Mouse (Mus musculus) lung, adult 2 months (tissue): ENCODE measurements around the gene Gnl3l. TPM values are rescaled to one million over a fixed set of nuclear protein-coding genes. Genes with fewer than 3 reads are reported as not detected.

Experiments
- DNase-seq: peaks from one replicate; pipeline ENCODE4 v3.0.0; 2022
- H3K4me1 ChIP-seq: fragments of 200-500 bp; 2 replicates; pipeline ENCODE4 v1.6.1; 2011; ENCODE audit warnings: low read length; ENCODE audit not compliant: control insufficient read depth, insufficient read depth
- H3K4me3 ChIP-seq: fragments of 200-500 bp; replicated peaks from 2 replicates; pipeline ENCODE3; 2011; ENCODE audit warnings: low read depth, mild to moderate bottlenecking, control low read depth, low read length; ENCODE audit errors: extremely low read depth
- CTCF ChIP-seq: fragments of 200-500 bp; IDR thresholded peaks from 2 replicates; pipeline ENCODE4 v1.5.1; 2011; ENCODE audit warnings: mild to moderate bottlenecking, low read length, control low read depth; ENCODE audit not compliant: insufficient read depth
- POLR2A ChIP-seq: fragments of 200-500 bp; IDR thresholded peaks from 2 replicates; pipeline ENCODE4 v1.6.1; 2011; ENCODE audit warnings: low read depth, mild to moderate bottlenecking, control low read depth, low read length, borderline replicate concordance; ENCODE audit errors: extremely low read depth
- WGBS: fragments of 180-500 bp; shearing (Covaris S2); methylation state at CpG from one replicate; pipeline ENCODE4 v1.1.7; 2018; 5-methylcytosine and 5-hydroxymethylcytosine counted together
- polyA plus RNA-seq: library from polyadenylated mRNA; depleted of rRNA; stranded (reverse); fragments of >200 nt; gene quantifications from 2 replicates; pipeline ENCODE4 v1.2.3, GENCODE M21; 2012; rRNA removed

Gnl3l gene
- 6.8 and 9.6 TPM in 2 replicates for polyA plus RNA-seq

- Histone ChIP-seq H3K4me3 (peak within 1 kb of the TSS; percentile 71), H3K4me1 (peaks cover 2% of the 10 kb centered on the region; the same call in 1 of the 2 replicates)
- TF ChIP-seq POLR2A (peak; percentile 85; the same call in 1 of the 2 replicates), CTCF (peak; percentile 57)
- 27% methylated on average over 43 of the region's 43 CpGs for WGBS
- DNase-seq = peak; percentile 82
These were observed at the start of gene Gnl3l for GRCm38 (mm10) chrX:151016938-151017877. Gnl3l (minus strand) TSS chrX:151017322.

GRCm38 (mm10) chrX:151066071-151066666 lies 49.0 kb upstream of the Gnl3l start:
- no peak for TF ChIP-seq POLR2A
- TF ChIP-seq CTCF = no peak
- no peaks in the 10 kb centered on the region for H3K4me1 ChIP-seq
- no peak for DNase-seq
- H3K4me3 ChIP-seq = no peak overlapping the region
- 73% methylated on average over 7 of the region's 7 CpGs for WGBS

- TF ChIP-seq CTCF = no peak
- TF ChIP-seq POLR2A = no peak
- 59% methylated on average over 3 of the region's 3 CpGs for WGBS
- no peaks in the 10 kb centered on the region for H3K4me1 ChIP-seq
- H3K4me3 ChIP-seq = no peak overlapping the region
- no peak for DNase-seq
These were observed 44.6 kb upstream of the Gnl3l start for GRCm38 (mm10) chrX:151061615-151062299.

GRCm38 (mm10) chrX:151059346-151059745 lies 42.2 kb upstream of the Gnl3l start:
- no peak overlapping the region for H3K4me3 ChIP-seq
- WGBS = 68% methylated on average over 1 of the region's 1 CpGs
- peaks cover under 1% of the 10 kb centered on the region; the same call in 1 of the 2 replicates for H3K4me1 ChIP-seq
- TF ChIP-seq POLR2A = no peak
- DNase-seq = no peak

- 21% methylated on average over 1 of the region's 1 CpGs for WGBS
- H3K4me3 ChIP-seq = no peak overlapping the region
- peaks cover 2% of the 10 kb centered on the region; the same call in 1 of the 2 replicates for H3K4me1 ChIP-seq
- no peak for TF ChIP-seq POLR2A
- no peak for TF ChIP-seq CTCF
- DNase-seq = no peak
These were observed 38.4 kb upstream of the Gnl3l start for GRCm38 (mm10) chrX:151055559-151055958.

GRCm38 (mm10) chrX:151054489-151054888 lies 37.4 kb upstream of the Gnl3l start:
- no peak overlapping the region for H3K4me3 ChIP-seq
- H3K4me1 ChIP-seq = peaks cover 2% of the 10 kb centered on the region; the same call in 1 of the 2 replicates
- DNase-seq = no peak
- TF ChIP-seq POLR2A (no peak), CTCF (no peak)
- 65% methylated on average over 6 of the region's 6 CpGs for WGBS

GRCm38 (mm10) chrX:151050337-151050736 lies 33.2 kb upstream of the Gnl3l start:
- H3K4me1 ChIP-seq = peaks cover 2% of the 10 kb centered on the region; the same call in 1 of the 2 replicates
- H3K4me3 ChIP-seq = no peak overlapping the region
- DNase-seq = no peak
- WGBS = 64% methylated on average over 7 of the region's 7 CpGs
- TF ChIP-seq CTCF = no peak
- TF ChIP-seq POLR2A = no peak

GRCm38 (mm10) chrX:151049661-151050215 lies 32.6 kb upstream of the Gnl3l start:
- TF ChIP-seq POLR2A = no peak
- no peak for TF ChIP-seq CTCF
- DNase-seq = no peak
- WGBS = 57% methylated on average over 8 of the region's 8 CpGs
- Histone ChIP-seq H3K4me3 (no peak overlapping the region), H3K4me1 (peaks cover 2% of the 10 kb centered on the region; the same call in 1 of the 2 replicates)

GRCm38 (mm10) chrX:151047431-151048058 lies 30.4 kb upstream of the Gnl3l start:
- WGBS = 37% methylated on average over 56 of the region's 56 CpGs
- TF ChIP-seq POLR2A (no peak), CTCF (no peak)
- peak; percentile 26 for DNase-seq

More at GRCm38 (mm10) chrX:151047431-151048058, 30.4 kb upstream of the Gnl3l start:
- H3K4me3 ChIP-seq = peak overlapping the region; percentile 68
- no peaks in the 10 kb centered on the region for H3K4me1 ChIP-seq
